Mouse (Mus musculus): ENCODE measurements at regions not wholly inside any gene's neighbourhood (a gene's known extent, or its start where the extent isn't known, plus 50 kb on each side); places are given as distances from the start of the nearest gene placed in this dataset.
"Not testable (repeated sequence)": the region's sequence is repeated elsewhere in the genome, so short reads cannot be mapped to it uniquely, and the experiment has no call there.

DNA sequence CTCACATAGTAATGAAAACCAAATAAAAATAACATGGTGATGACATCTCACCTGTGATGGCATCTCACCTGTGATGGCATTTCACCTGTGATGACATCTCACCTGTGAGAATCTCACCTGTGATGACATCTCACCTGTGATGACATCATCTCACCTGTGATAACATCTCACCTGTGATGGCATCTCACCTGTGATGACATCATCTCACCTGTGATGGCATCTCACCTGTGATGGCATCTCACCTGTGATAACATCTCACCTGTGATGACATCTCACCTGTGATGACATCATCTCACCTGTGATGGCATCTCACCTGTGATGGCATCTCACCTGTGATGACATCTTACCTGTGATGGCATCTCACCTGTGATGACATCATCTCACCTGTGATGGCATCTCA, 77.4 kb upstream of the Ifngr1 start:
- not testable (repeated sequence) for TF ChIP-seq CTCF (IDR thresholded peaks at IDR 0.05; ENCODE audit: low read depth, low read length); POLR2A (IDR thresholded peaks at IDR 0.05; ENCODE audit: borderline replicate concordance, low read depth, low read length)
